Mouse (Mus musculus): ENCODE measurements around the gene Dlx6. TPM values are rescaled to one million over a fixed set of nuclear protein-coding genes. Genes with fewer than 3 reads are reported as not detected.

Dlx6 gene
- total and polyA plus RNA-seq, 2 experiments: not detected

GRCm38 (mm10) chr6:6876231-6876630 is 13.1 kb downstream of the Dlx6 start:
- TF ChIP-seq POLR2A (IDR thresholded peaks at IDR 0.05; ENCODE audit: extremely low read depth, insufficient read depth, low read length) (no peak), CTCF (IDR thresholded peaks at IDR 0.05; ENCODE audit: low read depth, low read length) (no peak)
- H3K27me3 ChIP-seq (ENCODE audit: control insufficient read depth, insufficient read depth, low read length): peaks cover 42% of the 10 kb centered on the region
- H3K9ac ChIP-seq (ENCODE audit: low read depth, low read length): no peak overlapping the region
- WGBS: 3% methylated on average over 2 of the region's 2 CpGs
- H3K4me3 ChIP-seq (ENCODE audit: insufficient read depth, low read depth, low read length): no peak overlapping the region
- no peaks in the 10 kb centered on the region for H3K36me3 ChIP-seq (ENCODE audit: control insufficient read depth, insufficient read depth, low read length)
- peaks cover 6% of the 10 kb centered on the region for H3K4me1 ChIP-seq (ENCODE audit: control insufficient read depth, insufficient read depth, low read length)
- DNase-seq (ENCODE audit: extremely low read depth, low read depth, low spot score): no peak
- H3K79me2 ChIP-seq (ENCODE audit: control insufficient read depth, insufficient read depth, low read length): no peaks in the 10 kb centered on the region
- no peak overlapping the region for H3K27ac ChIP-seq (replicated peaks; ENCODE audit: insufficient read depth, low read depth, low read length)

DNA sequence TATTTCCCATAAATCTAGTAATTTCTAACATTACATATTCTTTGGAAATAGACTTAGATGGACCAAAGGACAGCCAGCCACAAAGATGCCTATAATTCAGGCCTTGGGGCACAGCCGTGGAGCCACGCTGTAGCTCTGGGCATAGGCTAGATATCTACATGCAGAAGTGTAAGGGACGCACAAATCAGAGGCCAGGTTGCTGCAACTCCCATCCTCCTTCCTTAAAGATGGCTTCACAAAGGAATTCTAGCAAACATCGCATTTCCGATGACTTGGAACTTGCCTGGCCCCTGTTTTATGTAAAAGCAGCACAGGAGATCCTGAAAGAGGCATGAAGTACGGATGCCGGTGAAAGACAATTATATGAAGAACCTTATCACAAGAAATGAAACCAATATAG is 13.6 kb downstream of the Dlx6 start:
- Histone ChIP-seq H3K79me2 (ENCODE audit: control insufficient read depth, insufficient read depth, low read length) (no peaks in the 10 kb centered on the region), H3K27ac (replicated peaks; ENCODE audit: insufficient read depth, low read depth, low read length) (no peak overlapping the region), H3K4me3 (ENCODE audit: insufficient read depth, low read depth, low read length) (no peak overlapping the region), H3K4me1 (ENCODE audit: control insufficient read depth, insufficient read depth, low read length) (peaks cover 6% of the 10 kb centered on the region), H3K27me3 (ENCODE audit: control insufficient read depth, insufficient read depth, low read length) (peaks cover 47% of the 10 kb centered on the region), H3K36me3 (ENCODE audit: control insufficient read depth, insufficient read depth, low read length) (no peaks in the 10 kb centered on the region), H3K9ac (ENCODE audit: low read depth, low read length) (no peak overlapping the region)
- TF ChIP-seq CTCF (IDR thresholded peaks at IDR 0.05; ENCODE audit: low read depth, low read length): no peak
- no peak for TF ChIP-seq POLR2A (IDR thresholded peaks at IDR 0.05; ENCODE audit: extremely low read depth, insufficient read depth, low read length)
- DNase-seq (ENCODE audit: extremely low read depth, low read depth, low spot score): no peak
- 11% methylated on average over 7 of the region's 7 CpGs for WGBS

- H3K27me3 ChIP-seq (ENCODE audit: control insufficient read depth, insufficient read depth, low read length): peaks cover 48% of the 10 kb centered on the region
- H3K9ac ChIP-seq (ENCODE audit: low read depth, low read length): no peak overlapping the region
- peaks cover 6% of the 10 kb centered on the region for H3K4me1 ChIP-seq (ENCODE audit: control insufficient read depth, insufficient read depth, low read length)
- no peak for DNase-seq (ENCODE audit: extremely low read depth, low read depth, low spot score)
- H3K4me3 ChIP-seq (ENCODE audit: insufficient read depth, low read depth, low read length): no peak overlapping the region
- WGBS: 9% methylated on average over 5 of the region's 5 CpGs
- H3K27ac ChIP-seq (replicated peaks; ENCODE audit: insufficient read depth, low read depth, low read length): no peak overlapping the region
- H3K79me2 ChIP-seq (ENCODE audit: control insufficient read depth, insufficient read depth, low read length): no peaks in the 10 kb centered on the region
- TF ChIP-seq CTCF (IDR thresholded peaks at IDR 0.05; ENCODE audit: low read depth, low read length) (no peak), POLR2A (IDR thresholded peaks at IDR 0.05; ENCODE audit: extremely low read depth, insufficient read depth, low read length) (no peak)
- no peaks in the 10 kb centered on the region for H3K36me3 ChIP-seq (ENCODE audit: control insufficient read depth, insufficient read depth, low read length)
These were observed 14.3 kb downstream of the Dlx6 start for GRCm38 (mm10) chr6:6877346-6877910.

GRCm38 (mm10) chr6:6877981-6878840 is 15.1 kb downstream of the Dlx6 start:
- 5% methylated on average over 34 of the region's 34 CpGs for WGBS
- DNase-seq (ENCODE audit: extremely low read depth, low read depth, low spot score): no peak
- H3K4me1 ChIP-seq (ENCODE audit: control insufficient read depth, insufficient read depth, low read length): peaks cover 6% of the 10 kb centered on the region
- peaks cover 49% of the 10 kb centered on the region for H3K27me3 ChIP-seq (ENCODE audit: control insufficient read depth, insufficient read depth, low read length)
- H3K9ac ChIP-seq (ENCODE audit: low read depth, low read length): no peak overlapping the region
- no peaks in the 10 kb centered on the region for H3K36me3 ChIP-seq (ENCODE audit: control insufficient read depth, insufficient read depth, low read length)
- no peak for TF ChIP-seq CTCF (IDR thresholded peaks at IDR 0.05; ENCODE audit: low read depth, low read length)
- TF ChIP-seq POLR2A (IDR thresholded peaks at IDR 0.05; ENCODE audit: extremely low read depth, insufficient read depth, low read length): no peak
- no peak overlapping the region for H3K4me3 ChIP-seq (ENCODE audit: insufficient read depth, low read depth, low read length)
- H3K27ac ChIP-seq (replicated peaks; ENCODE audit: insufficient read depth, low read depth, low read length): no peak overlapping the region
- H3K79me2 ChIP-seq (ENCODE audit: control insufficient read depth, insufficient read depth, low read length): no peaks in the 10 kb centered on the region

DNA sequence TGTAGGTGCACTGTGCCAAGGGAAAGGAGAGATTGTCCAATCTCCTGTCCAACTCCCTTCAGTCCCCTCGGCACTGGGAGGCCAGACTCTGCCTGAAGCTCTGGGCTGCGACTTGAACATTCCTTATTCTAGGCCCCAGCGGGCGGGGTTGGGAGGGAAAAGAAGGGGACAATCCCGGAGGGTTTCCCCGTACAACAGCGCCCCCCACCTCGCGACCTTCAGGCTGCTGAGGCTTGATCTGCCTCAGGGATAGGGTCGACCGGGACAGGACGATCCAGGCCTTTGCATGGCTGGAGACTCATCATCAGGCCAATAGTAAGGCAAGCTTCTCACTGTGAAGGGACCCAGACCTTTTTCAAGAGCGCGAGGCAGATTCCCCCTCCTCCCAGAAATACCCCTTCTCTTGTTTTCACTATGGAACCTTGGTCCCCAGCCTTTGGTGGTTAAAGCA is 15.7 kb downstream of the Dlx6 start:
- TF ChIP-seq POLR2A (IDR thresholded peaks at IDR 0.05; ENCODE audit: extremely low read depth, insufficient read depth, low read length) (no peak), CTCF (IDR thresholded peaks at IDR 0.05; ENCODE audit: low read depth, low read length) (no peak)
- H3K4me1 ChIP-seq (ENCODE audit: control insufficient read depth, insufficient read depth, low read length): peaks cover 6% of the 10 kb centered on the region
- no peak overlapping the region for H3K9ac ChIP-seq (ENCODE audit: low read depth, low read length)
- DNase-seq (ENCODE audit: extremely low read depth, low read depth, low spot score): no peak
- no peak overlapping the region for H3K27ac ChIP-seq (replicated peaks; ENCODE audit: insufficient read depth, low read depth, low read length)
- H3K79me2 ChIP-seq (ENCODE audit: control insufficient read depth, insufficient read depth, low read length): no peaks in the 10 kb centered on the region
- H3K36me3 ChIP-seq (ENCODE audit: control insufficient read depth, insufficient read depth, low read length): no peaks in the 10 kb centered on the region
- peaks cover 45% of the 10 kb centered on the region for H3K27me3 ChIP-seq (ENCODE audit: control insufficient read depth, insufficient read depth, low read length)
- H3K4me3 ChIP-seq (ENCODE audit: insufficient read depth, low read depth, low read length): no peak overlapping the region
- 3% methylated on average over 14 of the region's 14 CpGs for WGBS

Measured in liver, adult 2 months (tissue).